Mouse (Mus musculus) spleen, adult 2 months (tissue): ENCODE measurements around the gene Slc7a5.

Source experiments
- CTCF ChIP-seq: fragments of 200-500 bp; IDR thresholded peaks from 2 replicates; pipeline ENCODE4 v1.5.1; 2011; ENCODE audit warnings: mild to moderate bottlenecking, inconsistent platforms; ENCODE audit not compliant: insufficient read depth, insufficient read length, insufficient replicate concordance; ENCODE audit errors: extremely low read depth
- POLR2A ChIP-seq: fragments of 200-500 bp; IDR thresholded peaks from 2 replicates; pipeline ENCODE4 v1.6.1; 2011; ENCODE audit warnings: low read depth, low read length, inconsistent platforms

GRCm38 (mm10) chr8:121921582-121921981, 14.1 kb upstream of the Slc7a5 start:
- TF ChIP-seq POLR2A (no peak), CTCF (no peak)
